Mouse (Mus musculus): Measurements from ENCODE around the gene Ctrc. TPM values are rescaled to one million over a fixed set of nuclear protein-coding genes. Genes with fewer than 3 reads are reported as not detected.

Ctrc gene
- total RNA-seq, 2 experiments from 2014 or later: not detected

- no peak for DNase-seq (ENCODE audit: low spot score in 2 of 2)
Measured at GRCm38 (mm10) chr4:141868051-141868450, 21.9 kb upstream of the Ctrc start.

DNA sequence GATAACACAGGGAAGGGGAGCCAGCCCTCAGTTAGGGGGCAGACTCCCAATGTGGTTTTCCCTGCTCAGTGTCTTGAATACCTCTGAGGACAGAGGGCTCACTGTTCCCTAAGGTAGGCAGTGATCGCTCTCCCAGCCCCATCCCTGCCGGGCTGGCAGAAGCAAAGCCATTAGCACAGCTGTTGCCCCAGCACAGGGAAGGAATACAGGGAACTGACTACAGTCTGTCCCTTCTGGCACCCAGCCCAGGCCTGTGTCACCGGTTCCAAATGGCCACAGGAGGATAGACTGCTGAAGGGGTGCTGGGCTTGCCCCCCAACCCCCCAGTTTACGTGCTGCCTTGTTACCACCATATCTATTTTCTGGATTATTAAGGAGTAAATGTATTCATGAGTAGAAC lies 21.3 kb upstream of the Ctrc start:
- peak in 1 of 2 experiments; percentile 51 for DNase-seq (ENCODE audit: low spot score in 2 of 2)

- DNase-seq (ENCODE audit: low spot score in 2 of 2): peak in 1 of 2 experiments; percentile 56
Measured at GRCm38 (mm10) chr4:141866933-141867490, 20.9 kb upstream of the Ctrc start.

GRCm38 (mm10) chr4:141865600-141865999 lies 19.4 kb upstream of the Ctrc start:
- no peak for DNase-seq (ENCODE audit: low spot score in 2 of 2)

GRCm38 (mm10) chr4:141865006-141865405 lies 18.8 kb upstream of the Ctrc start:
- DNase-seq (ENCODE audit: low spot score in 2 of 2): peak in 1 of 2 experiments; percentile 18

DNA sequence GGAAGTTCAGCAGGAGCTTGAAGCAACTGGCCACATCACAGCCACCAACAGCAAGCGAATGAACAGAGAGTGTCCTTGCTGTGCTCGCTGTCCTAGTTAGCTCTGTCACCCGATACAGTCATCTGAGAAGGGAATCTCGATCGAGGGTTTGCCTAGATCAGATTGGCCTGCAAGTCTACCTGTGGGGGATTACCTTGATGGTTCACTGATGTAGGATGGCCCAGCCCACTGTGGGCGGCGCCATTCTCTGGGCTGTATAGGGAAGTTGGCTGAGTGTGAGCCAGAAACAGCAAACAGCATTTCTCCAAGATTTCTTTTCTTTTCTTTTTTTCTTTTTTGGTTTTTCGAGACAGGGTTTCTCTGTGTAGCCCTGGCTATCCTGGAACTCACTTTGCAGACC lies 18.3 kb upstream of the Ctrc start:
- DNase-seq (ENCODE audit: low spot score in 2 of 2): no peak

- no peak for DNase-seq (ENCODE audit: low spot score in 2 of 2)
Measured at GRCm38 (mm10) chr4:141863726-141864280, 17.6 kb upstream of the Ctrc start.

- DNase-seq (ENCODE audit: low spot score in 2 of 2): no peak
Measured at GRCm38 (mm10) chr4:141862867-141863266, 16.7 kb upstream of the Ctrc start.

GRCm38 (mm10) chr4:141861591-141862295 lies 15.6 kb upstream of the Ctrc start:
- no peak for DNase-seq (ENCODE audit: low spot score in 2 of 2)

DNA sequence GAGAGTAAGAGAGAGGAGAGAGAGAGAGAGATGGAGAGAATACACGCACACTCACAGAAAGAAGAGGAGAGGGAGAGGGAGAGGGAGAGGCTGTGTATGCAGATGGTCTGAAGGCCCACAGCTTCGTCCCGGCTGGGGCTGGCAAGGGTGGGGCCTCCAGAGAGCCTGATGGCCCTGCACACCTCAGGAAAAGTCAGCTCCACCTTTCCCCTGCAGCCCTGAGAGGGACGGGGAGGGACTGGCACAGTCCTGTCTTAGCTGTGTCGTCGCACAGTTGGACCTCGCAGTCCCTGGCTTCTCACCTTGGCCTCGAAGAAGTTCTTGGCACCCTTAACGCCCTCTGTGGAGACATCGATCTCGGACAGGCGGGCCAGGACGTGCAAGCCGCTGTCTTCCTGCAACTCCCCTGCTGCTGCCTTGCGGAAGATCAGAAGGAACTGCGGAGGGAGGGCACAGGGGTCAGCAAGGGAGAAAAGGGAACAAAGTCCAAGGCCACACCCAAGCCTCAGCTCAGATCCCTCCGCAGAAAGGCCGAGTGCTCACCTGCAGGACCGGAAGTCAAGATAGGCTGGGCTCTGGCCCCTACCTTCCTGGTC lies 14.2 kb upstream of the Ctrc start:
- DNase-seq (ENCODE audit: low spot score in 2 of 2): no peak

DNA sequence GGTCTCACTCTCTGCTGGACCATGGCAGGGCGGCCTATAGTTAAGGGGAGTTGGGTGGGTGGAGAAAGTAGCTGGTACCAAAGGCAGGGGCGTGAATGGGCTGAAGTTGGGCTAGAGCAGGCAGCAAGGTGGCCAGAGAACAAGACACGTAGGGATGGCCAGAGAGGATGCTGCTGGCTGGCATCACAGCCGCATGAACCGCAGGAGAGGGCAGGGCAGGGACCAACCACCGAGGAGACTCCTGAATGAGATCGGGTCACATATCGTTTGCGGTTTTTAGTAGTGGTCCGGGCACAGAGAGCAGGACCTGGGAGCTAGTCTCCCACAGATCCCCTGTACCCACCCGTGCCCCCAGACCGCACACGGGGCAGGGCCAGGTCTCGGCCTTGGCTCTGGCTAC lies 13.2 kb upstream of the Ctrc start:
- no peak for DNase-seq (ENCODE audit: low spot score in 2 of 2)

DNA sequence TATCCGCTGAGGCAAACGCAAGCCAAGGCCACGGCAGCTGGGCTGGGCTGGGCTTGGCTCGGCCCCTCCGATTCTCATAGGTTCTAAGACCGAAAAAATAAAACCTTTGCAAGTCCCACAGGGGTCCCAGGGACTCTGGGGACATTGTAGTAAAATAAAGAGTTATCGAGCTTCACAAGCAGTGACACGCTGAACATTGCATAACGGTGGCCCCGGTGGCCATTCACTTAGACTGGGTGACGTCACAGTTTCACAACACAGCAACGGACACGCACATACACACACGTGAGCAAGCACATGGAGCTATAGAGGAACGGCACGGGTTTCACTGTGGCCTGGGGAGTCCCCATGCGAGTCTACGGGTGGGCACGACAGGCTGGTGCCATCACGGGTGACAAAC lies 12.3 kb upstream of the Ctrc start:
- DNase-seq (ENCODE audit: low spot score in 2 of 2): peak in 1 of 2 experiments; percentile 31

DNA sequence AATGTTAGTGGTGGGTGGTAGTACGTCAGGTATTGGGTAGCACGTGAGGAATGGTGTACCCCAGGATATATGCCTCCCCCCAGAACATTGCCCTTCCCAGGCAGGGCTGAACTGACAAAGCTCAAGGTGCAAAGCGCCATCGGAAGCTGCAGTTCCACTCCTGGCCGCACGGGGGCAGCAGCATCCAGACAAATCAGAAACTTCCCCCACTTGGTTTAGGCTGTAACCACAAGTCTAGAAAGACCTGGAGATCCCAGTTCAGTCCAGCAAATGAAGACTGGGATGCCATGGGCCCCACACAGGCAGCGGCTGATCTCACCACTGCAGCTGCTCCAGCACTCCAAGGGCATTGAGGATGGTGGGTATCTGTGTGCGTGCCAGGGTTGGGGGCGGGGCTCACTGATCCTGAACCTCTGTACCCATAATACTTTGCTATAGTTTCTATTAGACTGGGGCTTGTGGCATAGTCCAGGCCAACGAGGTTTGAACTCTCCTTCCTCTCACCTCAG lies 11.3 kb upstream of the Ctrc start:
- peak; percentile 87 to 89 for DNase-seq (ENCODE audit: low spot score in 2 of 2)

- peak; percentile 74 to 76 for DNase-seq (ENCODE audit: low spot score in 2 of 2)
Measured at GRCm38 (mm10) chr4:141853437-141853836, 7.3 kb upstream of the Ctrc start.

GRCm38 (mm10) chr4:141834536-141835095 lies 11.5 kb downstream of the Ctrc start:
- DNase-seq (ENCODE audit: low spot score in 2 of 2): no peak

- DNase-seq (ENCODE audit: low spot score in 2 of 2): peak; percentile 35 to 36
Measured at GRCm38 (mm10) chr4:141833911-141834310, 12.2 kb downstream of the Ctrc start.

DNA sequence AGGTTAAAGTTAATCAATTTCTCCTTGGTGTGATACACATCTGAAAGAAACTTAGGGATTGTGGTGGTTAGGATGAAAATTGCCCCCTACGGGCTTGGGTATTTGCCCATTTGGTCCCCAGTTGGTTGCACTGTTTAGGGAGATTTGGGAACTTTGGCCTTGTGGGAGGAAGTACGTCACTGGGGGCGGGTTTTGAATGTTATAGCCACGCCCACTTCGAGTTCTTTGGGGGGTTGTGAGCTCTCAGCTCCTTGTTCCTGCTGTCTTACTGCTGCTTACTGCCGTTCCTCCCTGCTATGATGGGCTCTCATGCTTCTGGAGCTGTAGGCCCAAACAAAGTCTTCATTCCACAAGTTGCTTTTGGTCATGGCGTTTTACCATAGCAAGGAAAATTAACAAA lies 14.8 kb downstream of the Ctrc start:
- no peak for DNase-seq (ENCODE audit: low spot score in 2 of 2)

DNA sequence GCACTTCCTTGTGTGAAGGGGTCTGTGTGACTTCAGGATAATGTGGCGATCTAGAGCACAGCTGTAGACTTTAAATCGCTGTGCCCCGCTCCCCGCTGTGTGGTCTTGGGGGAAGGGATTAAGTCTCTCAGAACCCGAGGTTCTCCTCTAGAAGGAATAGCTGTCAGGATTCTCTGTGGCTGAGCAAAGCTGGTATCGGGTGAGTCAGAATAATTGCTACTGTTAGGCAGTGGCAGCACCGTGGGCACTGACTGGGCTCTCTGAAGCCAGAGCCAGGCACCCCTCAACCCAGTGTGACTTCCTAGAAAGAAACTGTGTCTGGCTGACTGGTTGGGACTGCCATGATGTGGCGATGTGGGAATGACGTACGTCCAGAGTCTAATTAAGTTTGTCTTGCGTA lies 15.8 kb downstream of the Ctrc start:
- DNase-seq (ENCODE audit: low spot score in 2 of 2): no peak

- DNase-seq (ENCODE audit: low spot score in 2 of 2): no peak
Measured at GRCm38 (mm10) chr4:141828177-141828576, 18.0 kb downstream of the Ctrc start.

DNA sequence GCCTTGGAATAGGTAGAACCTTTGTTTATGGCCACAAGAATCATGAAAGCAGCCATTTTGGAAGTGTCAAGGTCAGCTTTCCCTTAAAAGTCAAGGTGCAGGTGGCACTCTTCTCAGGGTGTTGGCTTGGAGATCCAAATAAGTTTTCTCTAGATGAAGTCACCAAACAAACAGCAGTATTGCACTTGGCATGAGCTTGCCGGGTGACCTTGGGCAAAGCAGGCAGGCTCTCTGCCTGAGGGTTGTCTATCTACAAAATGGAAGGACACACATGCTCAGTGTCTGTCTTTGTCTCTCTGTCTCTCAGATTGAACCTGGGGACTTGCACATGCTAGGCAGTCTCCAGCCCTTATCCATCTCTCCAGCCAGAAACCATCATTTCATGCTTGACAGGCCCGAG lies 18.8 kb downstream of the Ctrc start:
- DNase-seq (ENCODE audit: low spot score in 2 of 2): no peak

- no peak for DNase-seq (ENCODE audit: low spot score in 2 of 2)
Measured at GRCm38 (mm10) chr4:141826060-141826459, 20.1 kb downstream of the Ctrc start, which contains the start of gene Cela2a. TSS of gene Cela2a (minus strand) at chr4:141826160.

DNA sequence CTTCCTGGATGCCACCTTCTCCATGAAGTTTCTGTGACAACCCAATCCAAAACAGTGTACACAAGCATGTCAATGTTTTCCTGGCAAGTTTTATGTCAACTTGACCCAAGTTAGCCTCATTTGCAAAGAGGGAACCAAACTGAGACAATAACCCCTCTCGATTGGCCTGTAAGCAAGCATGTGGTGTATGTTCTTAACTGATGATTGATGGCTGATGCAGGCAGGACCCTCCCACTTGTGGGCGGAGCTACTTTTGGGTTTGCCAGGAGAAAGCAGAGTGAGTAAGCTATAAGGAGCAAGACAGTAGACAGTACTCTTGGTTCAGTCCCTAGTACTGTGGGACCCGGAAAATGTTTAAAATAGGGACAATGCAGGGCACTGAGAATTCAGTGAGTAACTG lies 23.2 kb downstream of the Ctrc start:
- no peak for DNase-seq (ENCODE audit: low spot score in 2 of 2)

Measured in left cerebral cortex, adult 18-20 months (tissue).